Mouse (Mus musculus) C2C12 (cell line): ENCODE results near the gene Gtpbp1.

Experiments
- CTCF ChIP-seq: IDR thresholded peaks from one replicate; pipeline ENCODE4 v1.5.1; 2011; ENCODE audit not compliant: control insufficient read depth, insufficient read depth, insufficient read length
- MAX ChIP-seq: IDR thresholded peaks from one replicate; pipeline ENCODE4 v1.6.1; 2011; ENCODE audit warnings: mild to moderate bottlenecking, control low read depth
- MYOG ChIP-seq: IDR thresholded peaks from one replicate; pipeline ENCODE4 v1.6.1; 2011; ENCODE audit not compliant: control insufficient read depth, insufficient read length; ENCODE audit errors: extremely low read depth

GRCm38 (mm10) chr15:79688268-79688956 lies 2.2 kb upstream of the Gtpbp1 start:
- no peak for TF ChIP-seq MAX
- TF ChIP-seq CTCF: no peak
- no peak for TF ChIP-seq MYOG
